Comparison of ENCODE assay signal across 9 mouse cellular contexts in genomic region chr2:142700689-142701088, GRCm38 (mm10).
DNase-seq lines count a peak whose midpoint lies in the region; ATAC-seq lines count a peak whose summit lies in the region.
"Had no signal": no experiment of that assay in that cellular context is flagged by ENCODE, and none has a peak within 500 bp of the region (broad histone marks: within the 10 kb centered on the region; RNA-seq: fewer than 3 reads in every experiment).

No protein-coding gene starts in this region.

- peak; percentile 35 for DNase-seq in cerebellum, adult 9-10 months
- DNase-seq in cerebellum, adult 8-10 months: no peak
- DNase-seq in urinary bladder, postnatal 36 days (ENCODE audit: low spot score in 2 of 2): peak; percentile 6 to 59
- DNase-seq in urinary bladder, postnatal 4 days (ENCODE audit: low spot score in 2 of 2): no peak
- DNase-seq in testis, postnatal 10 days (ENCODE audit: low spot score): no peak
- DNase-seq in thymus, postnatal 10 days (ENCODE audit: low spot score in 2 of 2): no peak
- no peak for DNase-seq in ovary, postnatal 14 days (ENCODE audit: low spot score)

- ATAC-seq in lung, embryonic 16.5 days (ENCODE audit: low read depth): peak; percentile 53

- no peak overlapping the region for H3K4me2 ChIP-seq in lung, embryonic 16.5 days (ENCODE audit: low read depth, low read length)

- peaks cover 20% of the 10 kb centered on the region for H3K4me1 ChIP-seq in lung, embryonic 16.5 days (replicated peaks; ENCODE audit: control insufficient read depth, insufficient read depth, low read length)
- H3K4me1 ChIP-seq: megakaryocyte, embryonic 14.5 days had no signal

- no peak overlapping the region for H3K27ac ChIP-seq in lung, embryonic 16.5 days (ENCODE audit: low read length)

- H3K9me3 ChIP-seq in lung, embryonic 16.5 days (ENCODE audit: control insufficient read depth, low read length): no peaks in the 10 kb centered on the region
- H3K9me3 ChIP-seq: megakaryocyte, embryonic 14.5 days had no signal

- no peak overlapping the region for H3K4me3 ChIP-seq in lung, embryonic 16.5 days (ENCODE audit: low read length)
- H3K4me3 ChIP-seq: megakaryocyte, embryonic 14.5 days had no signal

- 57% methylated on average over 4 of the region's 4 CpGs for WGBS in lung, embryonic 16.5 days

- no peaks in the 10 kb centered on the region for H3K27me3 ChIP-seq in lung, embryonic 16.5 days (ENCODE audit: control insufficient read depth, insufficient read depth, low read depth, low read length)
- H3K27me3 ChIP-seq: megakaryocyte, embryonic 14.5 days had no signal

- no peak overlapping the region for H3K9ac ChIP-seq in lung, embryonic 16.5 days (ENCODE audit: low read length)

- H3K36me3 ChIP-seq in lung, embryonic 16.5 days (ENCODE audit: control insufficient read depth, insufficient read depth, low read length): no peaks in the 10 kb centered on the region

Comparison
In these comparisons a context has a peak if more than half of its experiments do, and no peak if none do; other contexts are left out.
1. DNase-seq: peak in cerebellum, adult 9-10 months (single experiment) and urinary bladder, postnatal 36 days (2 of 2); none in cerebellum, adult 8-10 months (single experiment), urinary bladder, postnatal 4 days (0 of 2), testis, postnatal 10 days (single experiment), thymus, postnatal 10 days (0 of 2) and ovary, postnatal 14 days (single experiment).